Mouse (Mus musculus): ENCODE measurements around the gene Dcbld1. TPM values are rescaled to one million over a fixed set of nuclear protein-coding genes. Genes with fewer than 3 reads are reported as not detected.

Dcbld1 gene
- polyA plus RNA-seq, 1 experiment from 2014 or later: 0.07 TPM

DNA sequence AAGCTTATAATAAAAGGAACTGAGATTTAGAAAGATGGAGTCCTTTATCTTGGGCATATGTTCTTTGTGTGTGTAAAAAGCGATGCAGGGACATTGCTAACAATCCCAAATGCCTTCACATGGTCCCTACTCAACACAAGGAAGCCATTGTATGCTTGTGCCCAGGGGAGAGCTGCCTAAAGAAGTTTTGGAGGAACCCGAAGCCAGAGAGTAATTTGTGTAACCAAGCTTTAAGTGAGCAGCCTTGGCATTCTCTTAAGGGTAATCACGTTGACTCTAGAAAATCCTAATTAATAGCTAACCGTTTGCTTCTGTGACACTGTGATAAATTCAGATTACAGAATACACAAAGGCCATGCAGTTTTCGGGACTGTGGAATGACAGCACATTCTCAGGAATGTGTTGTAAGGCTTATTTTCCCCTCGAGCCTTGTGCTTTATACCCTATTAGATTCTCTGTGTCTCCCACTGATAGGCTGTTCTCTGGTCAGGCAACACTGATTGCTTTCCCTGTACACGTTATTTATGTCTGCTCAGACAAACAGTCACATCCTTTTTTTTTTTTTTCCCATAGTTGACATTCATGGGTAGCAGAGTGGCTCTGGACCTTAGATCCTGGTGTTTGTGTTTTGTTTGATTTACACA lies 9.4 kb downstream of the Dcbld1 start:
- Histone ChIP-seq H3K79me2 (ENCODE audit: inconsistent target) (no peaks in the 10 kb centered on the region), H3K27ac (no peak overlapping the region), H3K4me3 (ENCODE audit: inconsistent target) (no peak overlapping the region), H3K36me3 (ENCODE audit: inconsistent target) (no peaks in the 10 kb centered on the region)
- 90% methylated on average over 7 of the region's 7 CpGs for WGBS (ENCODE audit: missing documents)

- 88% methylated on average over 3 of the region's 3 CpGs for WGBS (ENCODE audit: missing documents)
- Histone ChIP-seq H3K36me3 (ENCODE audit: inconsistent target) (no peaks in the 10 kb centered on the region), H3K79me2 (ENCODE audit: inconsistent target) (no peaks in the 10 kb centered on the region), H3K27ac (no peak overlapping the region), H3K4me3 (ENCODE audit: inconsistent target) (no peak overlapping the region)
Observed at GRCm38 (mm10) chr10:52246207-52246606, 12.8 kb downstream of the Dcbld1 start.

- H3K27ac ChIP-seq: no peak overlapping the region
- WGBS (ENCODE audit: missing documents): 91% methylated on average over 1 of the region's 1 CpGs
- no peak overlapping the region for H3K4me3 ChIP-seq (ENCODE audit: inconsistent target)
- no peaks in the 10 kb centered on the region for H3K79me2 ChIP-seq (ENCODE audit: inconsistent target)
- no peaks in the 10 kb centered on the region for H3K36me3 ChIP-seq (ENCODE audit: inconsistent target)
Observed at GRCm38 (mm10) chr10:52252240-52252639, 18.8 kb downstream of the Dcbld1 start.

- Histone ChIP-seq H3K27ac (no peak overlapping the region), H3K4me3 (ENCODE audit: inconsistent target) (no peak overlapping the region), H3K36me3 (ENCODE audit: inconsistent target) (no peaks in the 10 kb centered on the region), H3K79me2 (ENCODE audit: inconsistent target) (no peaks in the 10 kb centered on the region)
- 92% methylated on average over 11 of the region's 11 CpGs for WGBS (ENCODE audit: missing documents)
Observed at GRCm38 (mm10) chr10:52253426-52253825, 20.0 kb downstream of the Dcbld1 start.

GRCm38 (mm10) chr10:52257768-52258167 lies 24.3 kb downstream of the Dcbld1 start:
- Histone ChIP-seq H3K79me2 (ENCODE audit: inconsistent target) (no peaks in the 10 kb centered on the region), H3K27ac (no peak overlapping the region), H3K4me3 (ENCODE audit: inconsistent target) (no peak overlapping the region), H3K36me3 (ENCODE audit: inconsistent target) (no peaks in the 10 kb centered on the region)
- WGBS (ENCODE audit: missing documents): 98% methylated on average over 2 of the region's 2 CpGs

- Histone ChIP-seq H3K4me3 (ENCODE audit: inconsistent target) (no peak overlapping the region), H3K79me2 (ENCODE audit: inconsistent target) (no peaks in the 10 kb centered on the region), H3K36me3 (ENCODE audit: inconsistent target) (no peaks in the 10 kb centered on the region), H3K27ac (no peak overlapping the region)
- 83% methylated on average over 13 of the region's 13 CpGs for WGBS (ENCODE audit: missing documents)
Observed at GRCm38 (mm10) chr10:52258180-52258948, 24.9 kb downstream of the Dcbld1 start.

GRCm38 (mm10) chr10:52260209-52260608 lies 26.8 kb downstream of the Dcbld1 start:
- Histone ChIP-seq H3K27ac (no peak overlapping the region), H3K4me3 (ENCODE audit: inconsistent target) (no peak overlapping the region), H3K36me3 (ENCODE audit: inconsistent target) (no peaks in the 10 kb centered on the region), H3K79me2 (ENCODE audit: inconsistent target) (no peaks in the 10 kb centered on the region)
- WGBS (ENCODE audit: missing documents): 93% methylated on average over 4 of the region's 4 CpGs

GRCm38 (mm10) chr10:52264162-52264561 lies 30.7 kb downstream of the Dcbld1 start:
- 92% methylated on average over 5 of the region's 5 CpGs for WGBS (ENCODE audit: missing documents)
- Histone ChIP-seq H3K79me2 (ENCODE audit: inconsistent target) (no peaks in the 10 kb centered on the region), H3K36me3 (ENCODE audit: inconsistent target) (no peaks in the 10 kb centered on the region), H3K4me3 (ENCODE audit: inconsistent target) (no peak overlapping the region), H3K27ac (no peak overlapping the region)

DNA sequence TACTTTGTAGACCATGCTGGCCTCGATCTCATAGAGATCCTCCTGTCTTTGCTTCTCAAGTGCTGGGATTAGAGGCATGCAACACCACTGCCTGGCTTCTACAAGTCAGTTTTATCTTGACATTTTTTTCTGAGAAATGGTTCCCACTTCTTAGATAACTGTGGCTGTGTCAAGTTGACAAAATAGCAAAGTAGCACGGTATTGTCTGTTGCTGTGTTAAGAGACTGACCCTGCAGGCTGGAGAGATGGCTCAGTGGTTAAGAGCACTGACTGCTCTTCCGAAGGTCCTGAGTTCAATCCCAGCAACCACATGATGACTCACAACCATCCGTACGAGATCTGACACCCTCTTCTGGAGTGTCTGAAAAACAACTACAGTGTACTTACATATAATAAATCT lies 35.5 kb downstream of the Dcbld1 start:
- H3K27ac ChIP-seq: no peak overlapping the region
- no peaks in the 10 kb centered on the region for H3K79me2 ChIP-seq (ENCODE audit: inconsistent target)
- 84% methylated on average over 5 of the region's 5 CpGs for WGBS (ENCODE audit: missing documents)
- no peak overlapping the region for H3K4me3 ChIP-seq (ENCODE audit: inconsistent target)
- no peaks in the 10 kb centered on the region for H3K36me3 ChIP-seq (ENCODE audit: inconsistent target)

- Histone ChIP-seq H3K36me3 (ENCODE audit: inconsistent target) (no peaks in the 10 kb centered on the region), H3K27ac (no peak overlapping the region), H3K4me3 (ENCODE audit: inconsistent target) (no peak overlapping the region), H3K79me2 (ENCODE audit: inconsistent target) (no peaks in the 10 kb centered on the region)
- WGBS (ENCODE audit: missing documents): 87% methylated on average over 5 of the region's 5 CpGs
Observed at GRCm38 (mm10) chr10:52271385-52271784, 38.0 kb downstream of the Dcbld1 start.

GRCm38 (mm10) chr10:52273012-52273411 lies 39.6 kb downstream of the Dcbld1 start:
- WGBS (ENCODE audit: missing documents): 78% methylated on average over 2 of the region's 2 CpGs
- Histone ChIP-seq H3K36me3 (ENCODE audit: inconsistent target) (no peaks in the 10 kb centered on the region), H3K4me3 (ENCODE audit: inconsistent target) (no peak overlapping the region), H3K79me2 (ENCODE audit: inconsistent target) (no peaks in the 10 kb centered on the region), H3K27ac (no peak overlapping the region)

DNA sequence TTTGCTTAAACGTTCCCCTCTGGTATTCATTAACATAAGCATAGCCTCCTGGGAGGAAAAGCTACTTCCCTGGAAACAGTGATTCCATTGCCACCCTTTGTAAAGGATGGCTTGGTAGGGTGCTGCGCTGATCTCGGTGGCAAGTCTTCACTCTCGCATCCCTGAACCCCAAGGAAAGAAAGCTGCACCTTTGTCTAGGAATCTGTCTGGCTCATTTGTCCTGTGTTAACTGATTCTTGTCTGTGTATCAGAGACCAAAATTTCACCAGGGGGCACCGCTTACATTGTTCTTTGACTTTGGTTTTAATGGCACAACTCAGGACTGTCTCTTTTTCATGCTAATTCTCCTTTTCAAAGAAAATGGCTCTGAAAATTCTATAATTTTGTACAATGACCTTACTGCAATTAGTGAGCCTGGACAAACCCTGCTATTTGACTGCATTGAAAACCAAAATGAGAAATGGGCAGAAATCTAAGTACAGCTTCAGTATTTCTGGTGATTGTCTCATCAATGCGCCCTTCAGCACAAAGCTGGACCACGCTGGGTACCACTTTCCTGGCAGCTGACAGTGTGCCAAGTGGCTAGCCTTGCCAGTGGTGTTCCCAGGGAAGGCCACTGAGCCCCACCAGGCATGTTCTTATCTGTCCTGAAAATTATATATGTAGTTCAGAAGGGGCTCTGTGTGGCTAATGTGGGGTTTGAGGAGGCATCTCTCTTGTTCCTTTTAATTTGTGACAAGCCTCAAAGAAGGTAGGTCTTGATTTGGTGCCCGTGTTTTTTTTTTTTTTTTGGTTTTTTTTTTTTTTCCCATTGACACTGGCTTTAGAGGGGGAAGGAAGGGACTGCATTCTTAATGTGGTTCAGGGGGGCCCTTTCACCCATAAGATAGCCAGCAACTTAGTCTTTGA lies 40.8 kb downstream of the Dcbld1 start:
- no peak overlapping the region for H3K27ac ChIP-seq
- WGBS (ENCODE audit: missing documents): 82% methylated on average over 8 of the region's 8 CpGs
- no peaks in the 10 kb centered on the region for H3K36me3 ChIP-seq (ENCODE audit: inconsistent target)
- H3K79me2 ChIP-seq (ENCODE audit: inconsistent target): no peaks in the 10 kb centered on the region
- no peak overlapping the region for H3K4me3 ChIP-seq (ENCODE audit: inconsistent target)

DNA sequence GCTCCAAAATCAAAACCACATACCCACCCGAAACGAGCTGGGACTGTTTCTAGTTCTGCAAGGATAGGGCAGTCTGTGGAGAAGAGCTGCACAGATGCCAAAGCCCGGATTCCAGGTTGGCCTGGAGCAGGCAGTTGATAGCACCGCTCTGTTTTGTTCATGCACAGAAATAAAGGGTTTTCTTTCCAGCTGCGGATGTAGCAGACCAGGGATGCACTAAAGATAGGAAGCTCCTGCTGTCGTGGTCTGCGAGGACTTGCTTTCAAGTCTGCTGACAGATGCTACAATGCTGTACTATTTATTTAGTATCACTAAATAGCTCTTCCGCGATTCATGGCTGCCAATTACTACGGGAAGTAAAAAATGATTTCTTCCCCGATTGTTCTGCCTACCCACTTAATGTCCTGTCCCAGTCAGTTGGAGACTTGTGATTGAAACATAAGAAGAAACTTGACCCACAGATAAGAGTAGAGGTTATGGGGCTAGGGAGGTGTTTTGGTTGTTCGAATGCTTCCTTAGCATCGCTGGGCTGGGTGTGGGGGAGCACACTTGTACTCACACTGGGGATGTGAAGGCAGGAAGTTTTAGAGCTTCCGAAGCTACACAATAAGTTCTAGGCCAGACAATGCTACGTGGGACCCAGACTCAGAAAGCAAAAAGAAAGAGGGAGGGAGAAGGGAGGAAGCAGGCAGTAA lies 41.6 kb downstream of the Dcbld1 start:
- Histone ChIP-seq H3K27ac (no peak overlapping the region), H3K36me3 (ENCODE audit: inconsistent target) (no peaks in the 10 kb centered on the region), H3K4me3 (ENCODE audit: inconsistent target) (no peak overlapping the region), H3K79me2 (ENCODE audit: inconsistent target) (no peaks in the 10 kb centered on the region)
- 79% methylated on average over 15 of the region's 15 CpGs for WGBS (ENCODE audit: missing documents)

- 94% methylated on average over 2 of the region's 3 CpGs for WGBS (ENCODE audit: missing documents)
- Histone ChIP-seq H3K79me2 (ENCODE audit: inconsistent target) (no peaks in the 10 kb centered on the region), H3K27ac (no peak overlapping the region), H3K36me3 (ENCODE audit: inconsistent target) (no peaks in the 10 kb centered on the region), H3K4me3 (ENCODE audit: inconsistent target) (no peak overlapping the region)
Observed at GRCm38 (mm10) chr10:52276579-52276978, 43.2 kb downstream of the Dcbld1 start.

All from macrophage (primary cell).